Mouse (Mus musculus) neural tube, embryonic 14.5 days (tissue): ENCODE results near the gene Fgfr2. TPM values are rescaled to one million over a fixed set of nuclear protein-coding genes. Genes with fewer than 3 reads are reported as not detected.
A peak's percentile ranks its signal among the peaks of the same experiment; 100 is the strongest.

ENCODE experiments used
- ATAC-seq: fragments of 200-750 bp; cut with Nextera tagmentation; 2 replicates; pipeline ENCODE4 v1.8.0; 2017; ENCODE audit warnings: low read depth, mild to moderate bottlenecking, moderate TSS enrichment, moderate library complexity
- H3K27ac ChIP-seq: fragments of 300-500 bp; sonication (generic); 2 replicates; pipeline ENCODE4 v1.5.1; 2014; ENCODE audit warnings: low read depth, mild to moderate bottlenecking, control low read depth, low read length, moderate library complexity, mixed read lengths
- H3K27me3 ChIP-seq: fragments of 300-500 bp; sonication (generic); 2 replicates; pipeline ENCODE4 v1.6.1; 2014; ENCODE audit warnings: low read length; ENCODE audit not compliant: control insufficient read depth, insufficient read depth
- H3K36me3 ChIP-seq: fragments of 300-500 bp; sonication (generic); 2 replicates; pipeline ENCODE4 v1.6.1; 2014; ENCODE audit warnings: low read length, mixed read lengths; ENCODE audit not compliant: control insufficient read depth, insufficient read depth
- H3K4me1 ChIP-seq: fragments of 300-500 bp; sonication (generic); 2 replicates; pipeline ENCODE4 v1.6.1; 2014; ENCODE audit warnings: low read length; ENCODE audit not compliant: control insufficient read depth, insufficient read depth
- H3K4me2 ChIP-seq: fragments of 300-500 bp; sonication (generic); 2 replicates; pipeline ENCODE4 v1.6.1; 2014; ENCODE audit warnings: mild to moderate bottlenecking, low read depth, low read length, control low read depth
- H3K4me3 ChIP-seq: fragments of 300-500 bp; sonication (generic); 2 replicates; pipeline ENCODE4 v1.5.1; 2014; ENCODE audit warnings: low read depth, low read length, control low read depth, mixed read lengths
- H3K9ac ChIP-seq: fragments of 300-500 bp; sonication (generic); replicated peaks from 2 replicates; pipeline ENCODE4 v1.6.1; 2014; ENCODE audit warnings: low read depth, mild to moderate bottlenecking, control low read depth, low read length, mixed read lengths
- H3K9me3 ChIP-seq: fragments of 300-500 bp; sonication (generic); 2 replicates; pipeline ENCODE4 v1.6.1; 2016; ENCODE audit warnings: low read length; ENCODE audit not compliant: control insufficient read depth
- WGBS: fragments of 180-500 bp; shearing (Covaris S2); extraction: QIAGEN DNeasy Blood & Tissue Kit; methylation state at CpG from one replicate; pipeline ENCODE4 v1.1.7; 2014; 5-methylcytosine and 5-hydroxymethylcytosine counted together
- polyA plus RNA-seq: library from polyadenylated mRNA; unstranded; fragments of >200 nt; fragmentation: Nextera tagmentation; extraction: Ambion mirVana; gene quantifications from 2 replicates; pipeline ENCODE4 v1.2.1, GENCODE M21; 2014

The Fgfr2 gene
- polyA plus RNA-seq, 1 experiment from 2014 or later: 28.1 TPM

- no peak overlapping the region for H3K4me2 ChIP-seq
- H3K9me3 ChIP-seq: no peaks in the 10 kb centered on the region
- peaks cover 4% of the 10 kb centered on the region; the same call in 1 of the 2 replicates for H3K4me1 ChIP-seq
- H3K9ac ChIP-seq: no peak overlapping the region
- no peaks in the 10 kb centered on the region for H3K27me3 ChIP-seq
- H3K4me3 ChIP-seq: no peak overlapping the region
- H3K36me3 ChIP-seq: peaks cover 5% of the 10 kb centered on the region; the same call in 1 of the 2 replicates
- no peak overlapping the region for H3K27ac ChIP-seq
- 16% methylated on average over 2 of the region's 2 CpGs for WGBS
- ATAC-seq: peak; percentile 72; the same call in 1 of the 2 replicates
Observed at GRCm38 (mm10) chr7:130475970-130476369, 2647.2 kb downstream of the Fgfr2 start.

- WGBS: 64% methylated on average over 3 of the region's 3 CpGs
- no peak for ATAC-seq
Observed at GRCm38 (mm10) chr7:130473881-130474280, 2649.3 kb downstream of the Fgfr2 start.

GRCm38 (mm10) chr7:130472683-130473082 lies 2650.5 kb downstream of the Fgfr2 start:
- Histone ChIP-seq H3K4me1 (peaks cover 8% of the 10 kb centered on the region; the same call in 1 of the 2 replicates), H3K36me3 (no peaks in the 10 kb centered on the region), H3K27me3 (no peaks in the 10 kb centered on the region), H3K4me2 (no peak overlapping the region), H3K9me3 (no peaks in the 10 kb centered on the region), H3K27ac (no peak overlapping the region), H3K4me3 (no peak overlapping the region), H3K9ac (no peak overlapping the region)
- 10% methylated on average over 6 of the region's 6 CpGs for WGBS
- no peak for ATAC-seq

More at GRCm38 (mm10) chr7:130473881-130474280, 2649.3 kb downstream of the Fgfr2 start:
- no peaks in the 10 kb centered on the region for H3K9me3 ChIP-seq
- H3K27ac ChIP-seq: no peak overlapping the region
- H3K4me1 ChIP-seq: peaks cover 8% of the 10 kb centered on the region; the same call in 1 of the 2 replicates
- no peak overlapping the region for H3K4me3 ChIP-seq
- H3K4me2 ChIP-seq: no peak overlapping the region
- H3K9ac ChIP-seq: no peak overlapping the region
- no peaks in the 10 kb centered on the region for H3K36me3 ChIP-seq
- no peaks in the 10 kb centered on the region for H3K27me3 ChIP-seq

- Histone ChIP-seq H3K27ac (no peak overlapping the region), H3K9ac (no peak overlapping the region), H3K9me3 (no peaks in the 10 kb centered on the region), H3K4me2 (no peak overlapping the region), H3K4me1 (peaks cover 8% of the 10 kb centered on the region; the same call in 1 of the 2 replicates), H3K36me3 (no peaks in the 10 kb centered on the region), H3K4me3 (no peak overlapping the region), H3K27me3 (no peaks in the 10 kb centered on the region)
- 16% methylated on average over 6 of the region's 6 CpGs for WGBS
- ATAC-seq: no peak
Observed at GRCm38 (mm10) chr7:130471045-130471444, 2652.1 kb downstream of the Fgfr2 start.

- ATAC-seq: no peak
- no peak overlapping the region for H3K4me3 ChIP-seq
- WGBS: 64% methylated on average over 4 of the region's 4 CpGs
- no peaks in the 10 kb centered on the region for H3K4me1 ChIP-seq
- no peaks in the 10 kb centered on the region for H3K9me3 ChIP-seq
- H3K9ac ChIP-seq: no peak overlapping the region
- H3K4me2 ChIP-seq: no peak overlapping the region
- no peaks in the 10 kb centered on the region for H3K27me3 ChIP-seq
- no peak overlapping the region for H3K27ac ChIP-seq
- no peaks in the 10 kb centered on the region for H3K36me3 ChIP-seq
Observed at GRCm38 (mm10) chr7:130455587-130456246, 2667.4 kb downstream of the Fgfr2 start.

- 95% methylated on average over 3 of the region's 3 CpGs for WGBS
- no peak for ATAC-seq
Observed at GRCm38 (mm10) chr7:130454226-130454625, 2668.9 kb downstream of the Fgfr2 start.

GRCm38 (mm10) chr7:130435776-130436175 lies 2687.4 kb downstream of the Fgfr2 start:
- Histone ChIP-seq H3K4me2 (no peak overlapping the region), H3K4me1 (no peaks in the 10 kb centered on the region), H3K27ac (no peak overlapping the region), H3K27me3 (no peaks in the 10 kb centered on the region), H3K36me3 (no peaks in the 10 kb centered on the region), H3K9me3 (no peaks in the 10 kb centered on the region), H3K4me3 (no peak overlapping the region), H3K9ac (no peak overlapping the region)
- ATAC-seq: no peak
- 90% methylated on average over 5 of the region's 5 CpGs for WGBS

More at GRCm38 (mm10) chr7:130454226-130454625, 2668.9 kb downstream of the Fgfr2 start:
- no peak overlapping the region for H3K27ac ChIP-seq
- no peaks in the 10 kb centered on the region for H3K27me3 ChIP-seq
- H3K4me1 ChIP-seq: no peaks in the 10 kb centered on the region
- no peak overlapping the region for H3K4me3 ChIP-seq
- H3K36me3 ChIP-seq: no peaks in the 10 kb centered on the region
- no peaks in the 10 kb centered on the region for H3K9me3 ChIP-seq
- no peak overlapping the region for H3K9ac ChIP-seq
- no peak overlapping the region for H3K4me2 ChIP-seq

GRCm38 (mm10) chr7:130432141-130432540 lies 2691.0 kb downstream of the Fgfr2 start:
- Histone ChIP-seq H3K9me3 (no peaks in the 10 kb centered on the region), H3K9ac (no peak overlapping the region), H3K4me1 (no peaks in the 10 kb centered on the region), H3K27me3 (no peaks in the 10 kb centered on the region), H3K4me2 (no peak overlapping the region), H3K27ac (no peak overlapping the region), H3K36me3 (no peaks in the 10 kb centered on the region), H3K4me3 (no peak overlapping the region)
- 99% methylated on average over 2 of the region's 2 CpGs for WGBS
- no peak for ATAC-seq

GRCm38 (mm10) chr7:130426586-130426985 lies 2696.6 kb downstream of the Fgfr2 start:
- no peaks in the 10 kb centered on the region for H3K36me3 ChIP-seq
- H3K9ac ChIP-seq: no peak overlapping the region
- no peak for ATAC-seq
- 15% methylated on average over 5 of the region's 5 CpGs for WGBS
- no peaks in the 10 kb centered on the region for H3K27me3 ChIP-seq
- H3K4me3 ChIP-seq: no peak overlapping the region
- H3K4me2 ChIP-seq: no peak overlapping the region
- H3K27ac ChIP-seq: no peak overlapping the region
- H3K4me1 ChIP-seq: no peaks in the 10 kb centered on the region
- H3K9me3 ChIP-seq: no peaks in the 10 kb centered on the region
